Mouse (Mus musculus): Measurements from ENCODE around the gene Slc28a3. TPM values are rescaled to one million over a fixed set of nuclear protein-coding genes. Genes with fewer than 3 reads are reported as not detected.

The Slc28a3 gene
- polyA plus RNA-seq, 1 experiment, result not detected

DNA sequence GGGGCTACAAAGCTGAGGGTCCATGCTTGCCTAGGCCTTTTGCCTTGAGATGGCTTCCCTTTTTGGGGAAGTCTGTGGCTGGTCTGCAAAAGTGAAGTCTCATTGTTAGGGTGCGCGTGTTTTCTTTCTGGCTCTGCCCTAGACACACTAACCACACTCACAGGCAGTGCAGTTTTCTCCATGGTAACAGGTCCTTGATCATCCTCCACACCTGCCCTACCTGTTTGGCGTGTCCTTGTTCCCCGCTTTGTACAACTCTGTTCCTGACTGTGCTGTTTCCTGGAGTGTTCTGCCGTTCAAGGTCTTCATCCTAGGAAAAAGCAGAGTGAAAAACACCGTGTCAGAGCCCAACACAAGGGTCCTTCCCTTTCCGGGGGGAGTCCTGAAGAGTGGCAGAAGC lies 22.7 kb downstream of the Slc28a3 start:
- Histone ChIP-seq H3K4me3 (ENCODE audit: insufficient read depth, low read length) (no peak overlapping the region), H3K4me1 (ENCODE audit: control insufficient read depth, insufficient read depth, low read length) (no peaks in the 10 kb centered on the region), H3K27ac (ENCODE audit: insufficient read depth, low read length) (no peak overlapping the region)
- TF ChIP-seq CTCF (IDR thresholded peaks at IDR 0.05; ENCODE audit: borderline replicate concordance, insufficient read depth, low read length) (no peak), POLR2A (IDR thresholded peaks at IDR 0.05; ENCODE audit: low read depth, low read length) (no peak)

DNA sequence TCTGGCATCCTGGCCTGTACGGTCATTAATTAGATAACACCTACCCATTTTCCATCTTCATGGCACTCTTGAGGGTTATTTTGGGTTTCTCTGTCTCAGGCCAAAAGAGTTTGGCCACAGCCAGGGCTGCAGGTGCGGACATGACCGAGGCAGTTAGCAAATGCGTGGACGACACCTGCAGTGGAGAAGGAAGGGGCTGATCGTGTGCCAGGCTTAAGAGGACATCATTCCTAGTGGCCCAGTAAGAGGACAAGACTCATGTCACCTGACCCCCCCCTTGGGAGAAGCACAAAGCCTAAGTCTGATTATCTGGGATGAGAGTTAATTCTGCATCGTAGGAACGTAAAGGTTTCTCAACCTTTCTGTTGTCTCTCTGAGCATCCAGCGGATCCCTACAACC lies 44.5 kb downstream of the Slc28a3 start:
- TF ChIP-seq POLR2A (IDR thresholded peaks at IDR 0.05; ENCODE audit: low read depth, low read length) (no peak), CTCF (IDR thresholded peaks at IDR 0.05; ENCODE audit: borderline replicate concordance, insufficient read depth, low read length) (no peak)
- Histone ChIP-seq H3K4me3 (ENCODE audit: insufficient read depth, low read length) (no peak overlapping the region), H3K27ac (ENCODE audit: insufficient read depth, low read length) (no peak overlapping the region), H3K4me1 (ENCODE audit: control insufficient read depth, insufficient read depth, low read length) (no peaks in the 10 kb centered on the region)

DNA sequence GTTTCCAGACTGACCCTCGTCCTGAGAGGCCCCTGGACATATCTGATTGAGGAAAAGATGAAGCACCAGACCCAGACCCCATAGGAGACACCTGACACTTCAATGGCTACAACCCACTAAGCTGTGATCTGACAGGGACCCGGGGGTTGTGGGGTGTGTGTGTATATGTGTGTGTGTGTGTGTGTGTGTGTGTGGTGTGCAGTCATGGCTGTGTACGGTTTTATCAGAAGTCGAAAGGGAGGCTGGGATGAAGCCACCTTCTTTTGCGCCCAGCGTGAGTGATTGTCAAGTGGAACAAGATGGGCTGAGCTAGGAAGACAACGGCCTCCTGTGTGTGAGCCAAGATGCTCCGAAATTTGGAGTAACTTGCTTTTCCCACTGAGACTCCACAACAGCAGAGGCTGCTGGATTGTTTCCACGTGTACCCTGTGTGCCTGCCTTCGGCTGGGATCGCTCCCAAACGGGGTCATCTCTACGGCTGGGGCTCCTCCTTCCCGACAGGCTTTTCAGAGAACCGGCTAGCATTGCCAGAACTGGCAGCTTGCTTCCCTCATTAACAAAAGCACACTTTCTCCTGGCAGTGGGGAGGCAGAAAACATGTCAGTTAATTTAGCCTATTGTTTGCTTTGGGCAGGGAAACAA lies 50.1 kb downstream of the Slc28a3 start:
- Histone ChIP-seq H3K4me1 (ENCODE audit: control insufficient read depth, insufficient read depth, low read length) (no peaks in the 10 kb centered on the region), H3K27ac (ENCODE audit: insufficient read depth, low read length) (no peak overlapping the region), H3K4me3 (ENCODE audit: insufficient read depth, low read length) (no peak overlapping the region)
- TF ChIP-seq POLR2A (IDR thresholded peaks at IDR 0.05; ENCODE audit: low read depth, low read length), result no peak
- TF ChIP-seq CTCF (IDR thresholded peaks at IDR 0.05; ENCODE audit: borderline replicate concordance, insufficient read depth, low read length), result no peak

DNA sequence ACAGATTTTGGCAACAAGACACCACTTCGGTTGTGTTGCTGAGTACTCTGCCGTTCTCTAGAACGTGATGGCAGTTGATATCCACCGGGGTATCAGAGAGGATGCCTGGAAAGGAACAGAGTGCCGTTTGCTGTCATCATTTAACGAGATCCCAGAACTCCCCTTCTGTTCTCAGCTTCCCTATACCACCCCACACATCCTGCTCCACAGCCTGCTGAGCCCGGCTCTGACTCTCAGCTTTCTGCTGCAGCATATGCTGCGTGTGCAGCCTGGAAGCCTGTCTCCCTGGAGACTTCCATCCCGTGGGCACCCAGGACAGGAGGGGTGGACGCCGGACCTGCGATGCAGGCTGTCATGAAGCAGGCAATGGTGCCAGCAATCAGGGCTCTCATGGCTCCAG lies 52.5 kb downstream of the Slc28a3 start:
- Histone ChIP-seq H3K4me3 (ENCODE audit: insufficient read depth, low read length) (no peak overlapping the region), H3K27ac (ENCODE audit: insufficient read depth, low read length) (no peak overlapping the region), H3K4me1 (ENCODE audit: control insufficient read depth, insufficient read depth, low read length) (no peaks in the 10 kb centered on the region)
- TF ChIP-seq POLR2A (IDR thresholded peaks at IDR 0.05; ENCODE audit: low read depth, low read length), result no peak
- TF ChIP-seq CTCF (IDR thresholded peaks at IDR 0.05; ENCODE audit: borderline replicate concordance, insufficient read depth, low read length), result no peak

DNA sequence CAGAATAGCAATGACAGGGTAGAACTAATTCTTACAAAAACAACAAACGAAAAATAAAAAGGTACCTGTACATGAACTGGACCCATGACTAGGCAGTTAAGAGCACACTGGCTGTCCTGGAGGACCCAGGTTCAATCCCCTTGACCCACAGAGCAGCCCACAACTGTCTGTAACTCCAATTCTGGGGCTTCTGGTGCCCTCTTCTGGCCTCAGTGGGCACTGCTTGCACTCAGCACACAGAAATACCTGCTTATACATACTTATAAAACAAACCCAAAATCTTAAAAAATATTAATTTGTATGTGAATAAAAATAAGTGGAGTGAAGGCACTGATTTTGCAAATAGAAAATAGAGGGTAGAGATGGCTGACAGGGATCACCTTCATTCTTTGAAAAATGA lies 54.7 kb downstream of the Slc28a3 start:
- TF ChIP-seq CTCF (IDR thresholded peaks at IDR 0.05; ENCODE audit: borderline replicate concordance, insufficient read depth, low read length), result 0 out of 2 replicates have a peak, but pooled peaks have one; percentile 28
- TF ChIP-seq POLR2A (IDR thresholded peaks at IDR 0.05; ENCODE audit: low read depth, low read length), result no peak
- Histone ChIP-seq H3K4me1 (ENCODE audit: control insufficient read depth, insufficient read depth, low read length) (no peaks in the 10 kb centered on the region), H3K4me3 (ENCODE audit: insufficient read depth, low read length) (no peak overlapping the region), H3K27ac (ENCODE audit: insufficient read depth, low read length) (no peak overlapping the region)

DNA sequence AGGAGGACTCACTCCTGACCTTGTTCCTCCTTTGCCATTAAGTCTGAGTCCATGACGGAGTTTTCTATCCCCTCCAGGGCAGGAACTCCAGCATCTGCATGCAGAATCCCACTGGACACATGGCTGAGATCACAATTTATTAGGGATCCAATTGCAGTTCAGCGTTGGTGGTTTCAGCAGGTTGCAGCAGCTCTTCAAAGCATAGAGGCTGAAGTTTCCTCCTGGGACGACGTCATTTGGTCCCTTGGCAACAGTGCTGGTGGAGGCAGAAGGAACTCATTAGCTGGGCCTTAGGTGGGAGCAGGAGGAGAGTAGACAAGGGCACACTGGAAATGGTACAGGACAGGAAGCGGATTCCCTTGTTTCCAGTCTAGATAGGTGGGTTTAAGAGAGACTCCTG lies 55.1 kb downstream of the Slc28a3 start:
- no peak overlapping the region for H3K27ac ChIP-seq (ENCODE audit: insufficient read depth, low read length)
- H3K4me1 ChIP-seq (ENCODE audit: control insufficient read depth, insufficient read depth, low read length), result no peaks in the 10 kb centered on the region
- TF ChIP-seq CTCF (IDR thresholded peaks at IDR 0.05; ENCODE audit: borderline replicate concordance, insufficient read depth, low read length) (no peak), POLR2A (IDR thresholded peaks at IDR 0.05; ENCODE audit: low read depth, low read length) (no peak)
- H3K4me3 ChIP-seq (ENCODE audit: insufficient read depth, low read length), result no peak overlapping the region

DNA sequence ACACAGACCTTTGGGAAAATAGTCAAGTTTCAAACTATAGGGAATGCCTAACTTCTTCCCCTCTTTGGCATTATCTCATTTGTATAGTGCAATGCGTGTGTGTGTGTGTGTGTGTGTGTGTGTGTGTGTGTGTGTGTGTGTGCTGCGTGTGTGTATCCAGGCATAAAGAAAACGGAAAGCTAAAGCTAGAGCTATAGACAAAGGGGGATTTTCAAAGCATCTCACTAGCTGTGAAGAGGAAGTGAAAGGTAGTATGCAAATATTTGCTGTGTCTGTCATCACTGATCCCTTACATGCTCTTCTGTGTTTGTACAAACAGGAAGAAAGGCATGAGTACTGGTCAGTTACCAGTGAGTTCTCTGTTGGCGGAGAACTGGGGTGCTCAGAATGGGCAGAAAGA lies 58.8 kb downstream of the Slc28a3 start:
- TF ChIP-seq CTCF (IDR thresholded peaks at IDR 0.05; ENCODE audit: borderline replicate concordance, insufficient read depth, low read length), result no peak
- TF ChIP-seq POLR2A (IDR thresholded peaks at IDR 0.05; ENCODE audit: low read depth, low read length), result no peak
- no peak overlapping the region for H3K27ac ChIP-seq (ENCODE audit: insufficient read depth, low read length)
- H3K4me1 ChIP-seq (ENCODE audit: control insufficient read depth, insufficient read depth, low read length), result no peaks in the 10 kb centered on the region
- no peak overlapping the region for H3K4me3 ChIP-seq (ENCODE audit: insufficient read depth, low read length)

DNA sequence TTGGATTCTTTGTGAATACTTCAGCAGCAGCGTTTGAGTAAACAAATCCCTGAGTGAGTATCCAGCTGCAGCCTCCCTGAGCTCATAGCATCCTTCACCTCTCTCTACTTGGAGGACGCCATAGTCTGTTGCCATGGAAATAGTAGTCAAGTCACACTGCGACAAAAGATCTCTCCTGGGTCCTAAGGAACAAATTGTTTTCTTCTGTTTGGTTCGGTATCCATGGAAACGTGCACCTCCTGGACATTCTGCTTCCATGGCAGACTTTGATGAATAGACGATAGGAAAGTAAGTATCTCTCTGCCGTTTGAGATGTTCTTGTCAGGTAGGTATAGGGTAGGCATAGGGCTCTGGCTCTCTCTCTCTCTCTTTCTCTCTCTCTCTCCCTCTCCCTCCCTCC lies 63.1 kb downstream of the Slc28a3 start:
- TF ChIP-seq CTCF (IDR thresholded peaks at IDR 0.05; ENCODE audit: borderline replicate concordance, insufficient read depth, low read length) (no peak), POLR2A (IDR thresholded peaks at IDR 0.05; ENCODE audit: low read depth, low read length) (no peak)
- H3K4me3 ChIP-seq (ENCODE audit: insufficient read depth, low read length), result no peak overlapping the region
- H3K4me1 ChIP-seq (ENCODE audit: control insufficient read depth, insufficient read depth, low read length), result no peaks in the 10 kb centered on the region
- no peak overlapping the region for H3K27ac ChIP-seq (ENCODE audit: insufficient read depth, low read length)

DNA sequence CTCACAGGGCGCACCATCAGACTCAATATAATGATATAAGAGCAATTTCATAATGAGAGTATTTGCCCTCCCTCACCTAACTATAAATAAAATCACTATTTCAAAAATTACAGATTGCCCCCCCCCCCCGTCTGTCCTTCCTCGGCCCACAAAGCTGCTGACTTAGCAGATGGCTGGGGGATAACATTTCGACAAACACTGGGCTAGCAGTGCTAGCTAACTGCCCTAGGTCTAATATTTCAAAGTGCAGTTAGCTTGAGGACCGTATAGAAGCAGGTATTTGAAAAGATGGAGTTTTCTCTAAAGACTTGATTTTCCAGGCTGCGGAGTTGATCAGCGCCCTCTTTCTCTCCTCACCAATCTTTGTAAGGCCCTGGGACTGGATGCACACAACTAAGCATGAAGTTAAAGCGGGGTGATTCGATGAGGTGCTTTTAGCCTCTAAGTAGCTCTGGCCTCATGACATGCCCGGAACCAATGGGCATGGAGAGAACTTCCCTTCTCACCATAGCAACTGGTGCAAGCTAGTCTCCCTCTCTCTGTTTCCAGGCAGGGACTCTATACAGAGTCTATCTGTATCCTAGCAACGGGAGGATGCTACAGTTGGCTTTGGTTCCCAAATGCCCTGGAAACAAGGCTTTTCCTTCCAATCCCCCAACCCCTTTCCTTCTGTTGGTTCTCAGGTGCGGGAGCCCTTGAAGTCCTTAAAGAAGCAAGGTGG lies 66.8 kb downstream of the Slc28a3 start:
- H3K4me3 ChIP-seq (ENCODE audit: insufficient read depth, low read length), result no peak overlapping the region
- TF ChIP-seq POLR2A (IDR thresholded peaks at IDR 0.05; ENCODE audit: low read depth, low read length), result no peak
- no peak for TF ChIP-seq CTCF (IDR thresholded peaks at IDR 0.05; ENCODE audit: borderline replicate concordance, insufficient read depth, low read length)
- no peak overlapping the region for H3K27ac ChIP-seq (ENCODE audit: insufficient read depth, low read length)
- H3K4me1 ChIP-seq (ENCODE audit: control insufficient read depth, insufficient read depth, low read length), result no peaks in the 10 kb centered on the region

DNA sequence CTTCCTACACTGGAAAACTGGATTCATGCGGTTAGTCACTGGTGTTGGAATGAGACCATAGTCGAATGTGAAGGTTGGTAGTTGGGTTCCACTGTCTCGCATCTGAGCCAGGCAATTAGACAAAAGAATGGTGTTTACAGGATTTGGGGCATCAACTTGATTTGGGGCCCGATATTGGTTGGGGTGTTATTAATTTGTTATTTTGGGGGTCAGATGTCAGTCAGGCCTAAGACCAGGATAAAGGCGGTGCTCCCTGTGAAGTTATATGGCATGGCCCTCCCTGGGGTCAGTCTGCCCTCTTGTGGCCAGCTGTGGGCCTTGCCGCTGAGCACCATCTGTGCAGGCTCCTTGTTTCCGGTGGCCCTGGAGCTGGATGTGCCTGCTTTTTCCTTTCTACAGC lies 67.6 kb downstream of the Slc28a3 start:
- H3K4me1 ChIP-seq (ENCODE audit: control insufficient read depth, insufficient read depth, low read length), result no peaks in the 10 kb centered on the region
- TF ChIP-seq POLR2A (IDR thresholded peaks at IDR 0.05; ENCODE audit: low read depth, low read length) (no peak), CTCF (IDR thresholded peaks at IDR 0.05; ENCODE audit: borderline replicate concordance, insufficient read depth, low read length) (peak; percentile 96)
- H3K4me3 ChIP-seq (ENCODE audit: insufficient read depth, low read length), result no peak overlapping the region
- H3K27ac ChIP-seq (ENCODE audit: insufficient read depth, low read length), result no peak overlapping the region

Measured in embryonic fibroblast, embryonic 13.5 days (primary cell).